Mouse (Mus musculus): ENCODE measurements around the gene Slc25a3. TPM values are rescaled to one million over a fixed set of nuclear protein-coding genes. Genes with fewer than 3 reads are reported as not detected.

Slc25a3 gene
- 283 and 285 TPM in 2 replicates for polyA plus RNA-seq (2015; fragmentation: Nextera tagmentation; extraction: Ambion mirVana)

- peaks cover 38% of the 10 kb centered on the region for H3K4me1 ChIP-seq (replicated peaks)
- peak within 1 kb of the TSS; percentile 98 for H3K9ac ChIP-seq
- peak within 1 kb of the TSS; percentile 81 for H3K4me2 ChIP-seq
- H3K27ac ChIP-seq = peak within 1 kb of the TSS; percentile 92
- H3K9me3 ChIP-seq (replicated peaks) = no peaks in the 10 kb centered on the region
- peak; percentile 96 for ATAC-seq (ENCODE audit: low read depth)
- H3K27me3 ChIP-seq = no peaks in the 10 kb centered on the region
- H3K4me3 ChIP-seq (replicated peaks) = peak within 1 kb of the TSS; percentile 89
- H3K36me3 ChIP-seq = peaks cover 28% of the 10 kb centered on the region
- 9% methylated on average over 59 of the region's 59 CpGs for WGBS (ENCODE audit: insufficient replicate concordance)
- DNase-seq = peak; percentile 97
These were observed at the start of gene Slc25a3 for GRCm38 (mm10) chr10:91123828-91124822. Gene Slc25a3 (minus strand): TSS chr10:91124059.

- Histone ChIP-seq H3K9me3 (replicated peaks) (no peaks in the 10 kb centered on the region), H3K27me3 (no peaks in the 10 kb centered on the region), H3K27ac (peak overlapping the region; percentile 98), H3K36me3 (peaks cover 16% of the 10 kb centered on the region; the same call in 1 of the 2 replicates), H3K4me1 (replicated peaks) (peaks cover 46% of the 10 kb centered on the region), H3K4me2 (peak overlapping the region; percentile 83), H3K4me3 (replicated peaks) (peak overlapping the region; percentile 97), H3K9ac (peak overlapping the region; percentile 90)
- DNase-seq (no peak), ATAC-seq (ENCODE audit: low read depth) (no peak)
- 62% methylated on average over 14 of the region's 14 CpGs for WGBS (ENCODE audit: insufficient replicate concordance)
These were observed 48.7 kb upstream of the Slc25a3 start for GRCm38 (mm10) chr10:91172329-91173100.

- WGBS (ENCODE audit: insufficient replicate concordance) = under 1% methylated on average over 68 of the region's 68 CpGs
- H3K4me3 ChIP-seq (replicated peaks) = peak overlapping the region; percentile 97
These were observed 47.8 kb upstream of the Slc25a3 start for GRCm38 (mm10) chr10:91171455-91172328.

GRCm38 (mm10) chr10:91171041-91171440 is 47.2 kb upstream of the Slc25a3 start:
- DNase-seq = peak; percentile 33
- Histone ChIP-seq H3K27ac (peak overlapping the region; percentile 98), H3K36me3 (peaks cover 28% of the 10 kb centered on the region), H3K9ac (peak overlapping the region; percentile 100), H3K4me3 (replicated peaks) (peak overlapping the region; percentile 97), H3K4me1 (replicated peaks) (peaks cover 49% of the 10 kb centered on the region), H3K27me3 (no peaks in the 10 kb centered on the region), H3K4me2 (peak overlapping the region; percentile 83), H3K9me3 (replicated peaks) (no peaks in the 10 kb centered on the region)
- WGBS (ENCODE audit: insufficient replicate concordance) = 0% methylated on average over 59 of the region's 59 CpGs
- peak; percentile 17 for ATAC-seq (ENCODE audit: low read depth)

More at GRCm38 (mm10) chr10:91171455-91172328, 47.8 kb upstream of the Slc25a3 start:
- Histone ChIP-seq H3K36me3 (peaks cover 23% of the 10 kb centered on the region), H3K4me2 (peak overlapping the region; percentile 83), H3K4me1 (replicated peaks) (peaks cover 47% of the 10 kb centered on the region), H3K27me3 (no peaks in the 10 kb centered on the region), H3K9me3 (replicated peaks) (no peaks in the 10 kb centered on the region), H3K9ac (peak overlapping the region; percentile 100), H3K27ac (peak overlapping the region; percentile 98)
- DNase-seq (peak; percentile 92), ATAC-seq (ENCODE audit: low read depth) (peak; percentile 96)

- Histone ChIP-seq H3K4me2 (peak overlapping the region; percentile 83), H3K4me1 (replicated peaks) (peaks cover 56% of the 10 kb centered on the region)
- WGBS (ENCODE audit: insufficient replicate concordance) = under 1% methylated on average over 50 of the region's 50 CpGs
These were observed 46.5 kb upstream of the Slc25a3 start for GRCm38 (mm10) chr10:91170143-91170941.

GRCm38 (mm10) chr10:91169414-91170065 is 45.7 kb upstream of the Slc25a3 start:
- WGBS (ENCODE audit: insufficient replicate concordance) = 10% methylated on average over 17 of the region's 17 CpGs
- Histone ChIP-seq H3K27ac (peak overlapping the region; percentile 98), H3K9ac (peak overlapping the region; percentile 100), H3K27me3 (no peaks in the 10 kb centered on the region), H3K4me2 (peak overlapping the region; percentile 83), H3K4me3 (replicated peaks) (peak overlapping the region; percentile 97), H3K9me3 (replicated peaks) (no peaks in the 10 kb centered on the region), H3K4me1 (replicated peaks) (peaks cover 61% of the 10 kb centered on the region), H3K36me3 (peaks cover 42% of the 10 kb centered on the region)
- DNase-seq = no peak
- ATAC-seq (ENCODE audit: low read depth) = no peak

More at GRCm38 (mm10) chr10:91170143-91170941, 46.5 kb upstream of the Slc25a3 start:
- Histone ChIP-seq H3K4me3 (replicated peaks) (peak overlapping the region; percentile 97), H3K27ac (peak overlapping the region; percentile 98), H3K9ac (peak overlapping the region; percentile 100), H3K9me3 (replicated peaks) (no peaks in the 10 kb centered on the region), H3K36me3 (peaks cover 35% of the 10 kb centered on the region), H3K27me3 (no peaks in the 10 kb centered on the region)
- DNase-seq = peak; percentile 79
- peak; percentile 13 for ATAC-seq (ENCODE audit: low read depth)

- H3K4me2 ChIP-seq = peak overlapping the region; percentile 83
- no peak overlapping the region for H3K27ac ChIP-seq
- H3K9me3 ChIP-seq (replicated peaks) = no peaks in the 10 kb centered on the region
- H3K4me3 ChIP-seq (replicated peaks) = peak overlapping the region; percentile 97
- WGBS (ENCODE audit: insufficient replicate concordance) = 72% methylated on average over 7 of the region's 7 CpGs
- peak overlapping the region; percentile 100 for H3K9ac ChIP-seq
- DNase-seq (no peak), ATAC-seq (ENCODE audit: low read depth) (no peak)
- peaks cover 67% of the 10 kb centered on the region for H3K4me1 ChIP-seq (replicated peaks)
- no peaks in the 10 kb centered on the region for H3K27me3 ChIP-seq
- peaks cover 61% of the 10 kb centered on the region for H3K36me3 ChIP-seq
These were observed 43.5 kb upstream of the Slc25a3 start for GRCm38 (mm10) chr10:91167352-91167751.

- Histone ChIP-seq H3K4me2 (peak overlapping the region; percentile 83), H3K9me3 (replicated peaks) (no peaks in the 10 kb centered on the region), H3K4me3 (replicated peaks) (peak overlapping the region; percentile 97), H3K36me3 (peaks cover 66% of the 10 kb centered on the region), H3K4me1 (replicated peaks) (peaks cover 66% of the 10 kb centered on the region), H3K27me3 (no peaks in the 10 kb centered on the region), H3K9ac (peak overlapping the region; percentile 100), H3K27ac (no peak overlapping the region)
- ATAC-seq (ENCODE audit: low read depth) (no peak), DNase-seq (peak; percentile 51)
- WGBS (ENCODE audit: insufficient replicate concordance) = 53% methylated on average over 5 of the region's 5 CpGs
These were observed 43.0 kb upstream of the Slc25a3 start for GRCm38 (mm10) chr10:91166890-91167289.

GRCm38 (mm10) chr10:91165850-91166249 is 42.0 kb upstream of the Slc25a3 start:
- no peaks in the 10 kb centered on the region for H3K27me3 ChIP-seq
- DNase-seq (no peak), ATAC-seq (ENCODE audit: low read depth) (no peak)
- H3K9me3 ChIP-seq (replicated peaks) = no peaks in the 10 kb centered on the region
- H3K36me3 ChIP-seq = peaks cover 76% of the 10 kb centered on the region
- H3K4me3 ChIP-seq (replicated peaks) = no peak overlapping the region
- 0 out of 2 replicates have a peak overlapping the region, but pooled peaks have one; percentile 2 for H3K4me2 ChIP-seq
- H3K27ac ChIP-seq = no peak overlapping the region; the same call in 1 of the 2 replicates
- H3K9ac ChIP-seq = no peak overlapping the region
- peaks cover 67% of the 10 kb centered on the region for H3K4me1 ChIP-seq (replicated peaks)

Measured in liver, embryonic 13.5 days (tissue).